Mouse (Mus musculus): ENCODE results near the gene Cuedc1.

DNA sequence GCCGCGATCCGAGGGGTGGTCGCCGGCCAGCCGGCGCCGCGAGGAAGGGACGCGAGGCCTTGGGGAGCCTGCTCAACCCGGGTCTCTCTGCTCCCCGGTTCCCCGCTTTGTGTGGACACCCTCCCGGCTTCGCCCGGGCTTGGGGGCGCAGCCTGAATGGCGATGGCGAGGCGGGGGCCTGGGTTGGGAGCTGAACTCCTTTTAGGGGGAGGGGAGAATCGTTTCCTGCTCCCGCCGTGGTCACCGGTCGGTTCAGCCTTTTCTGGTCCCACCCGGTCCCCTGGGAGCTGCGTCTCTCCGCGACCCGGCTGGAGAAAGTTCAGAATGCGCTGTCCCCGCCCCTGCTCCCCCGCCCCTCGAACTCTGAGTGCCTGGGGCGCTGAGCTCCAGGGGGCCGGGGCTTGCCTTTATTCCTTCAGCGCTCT is 1.8 kb downstream of the Cuedc1 start:
- no peak for TF ChIP-seq CTCF (IDR thresholded peaks at IDR 0.05; ENCODE audit: low read depth)
- no peak for TF ChIP-seq EP300 (IDR thresholded peaks at IDR 0.05; ENCODE audit: low read depth)
